Mouse (Mus musculus) kidney, adult 2 months (tissue): ENCODE measurements around the gene Slc22a17. TPM values are rescaled to one million over a fixed set of nuclear protein-coding genes. Genes with fewer than 3 reads are reported as not detected.
A peak's percentile ranks its signal among the peaks of the same experiment; 100 is the strongest.

Experiments
- DNase-seq: peaks from one replicate; pipeline ENCODE4 v3.0.0; 2021
- H3K27ac ChIP-seq: fragments of 200-500 bp; 2 replicates; pipeline ENCODE4 v1.5.1; 2012; ENCODE audit warnings: low read depth, low read length, control low read depth, inconsistent platforms; ENCODE audit not compliant: insufficient read depth
- H3K27me3 ChIP-seq: fragments of 200-500 bp; replicated peaks from 2 replicates; pipeline ENCODE4 v1.6.1; 2012; ENCODE audit warnings: mild to moderate bottlenecking, moderate library complexity, low read length, inconsistent platforms; ENCODE audit not compliant: control insufficient read depth, insufficient read depth
- H3K36me3 ChIP-seq: fragments of 200-500 bp; 2 replicates; pipeline ENCODE4 v1.6.1; 2012; ENCODE audit warnings: mild to moderate bottlenecking, moderate library complexity, low read length, inconsistent platforms; ENCODE audit not compliant: control insufficient read depth, insufficient read depth
- H3K4me1 ChIP-seq: fragments of 200-500 bp; 2 replicates; pipeline ENCODE4 v1.6.1; 2011; ENCODE audit warnings: low read length; ENCODE audit not compliant: control insufficient read depth, insufficient read depth
- H3K4me3 ChIP-seq: fragments of 200-500 bp; 2 replicates; pipeline ENCODE4 v1.5.1; 2011; ENCODE audit warnings: mild to moderate bottlenecking, low read depth, low read length, control low read depth; ENCODE audit not compliant: insufficient read depth
- CTCF ChIP-seq: fragments of 200-500 bp; conservative IDR thresholded peaks from 2 replicates; pipeline ENCODE4 v1.5.1; 2011; ENCODE audit warnings: low read depth, mild to moderate bottlenecking, control low read depth, low read length, moderate library complexity, mixed read lengths; ENCODE audit not compliant: insufficient read depth, insufficient read length
- POLR2A ChIP-seq: fragments of 200-500 bp; IDR thresholded peaks from one replicate; pipeline ENCODE4 v1.6.1; 2011; ENCODE audit warnings: low read depth, low read length, control low read depth
- WGBS: fragments of 180-500 bp; shearing (Covaris S2); methylation state at CpG from one replicate; pipeline ENCODE4 v1.1.7; 2018; 5-methylcytosine and 5-hydroxymethylcytosine counted together
- polyA plus RNA-seq: library from polyadenylated mRNA; depleted of rRNA; stranded (reverse); fragments of >200 nt; gene quantifications from 2 replicates; pipeline ENCODE4 v1.2.3, GENCODE M21; 2012; rRNA removed

Gene Slc22a17
- polyA plus RNA-seq, 1 experiment: 63.9 TPM

- Histone ChIP-seq H3K27me3 (no peaks in the 10 kb centered on the region), H3K4me1 (no peaks in the 10 kb centered on the region; the same call in 1 of the 2 replicates), H3K36me3 (no peaks in the 10 kb centered on the region), H3K4me3 (peak overlapping the region; percentile 84), H3K27ac (peak overlapping the region; percentile 68; the same call in 1 of the 2 replicates)
- DNase-seq: no peak
- 14% methylated on average over 21 of the region's 21 CpGs for WGBS
- TF ChIP-seq CTCF (no peak), POLR2A (no peak)
These were observed 48.5 kb downstream of the Slc22a17 start for GRCm38 (mm10) chr14:54864313-54865036.

- no peaks in the 10 kb centered on the region for H3K36me3 ChIP-seq
- no peaks in the 10 kb centered on the region; the same call in 1 of the 2 replicates for H3K4me1 ChIP-seq
- peak; percentile 25 for TF ChIP-seq POLR2A
- TF ChIP-seq CTCF: 0 out of 2 replicates have a peak, but pooled peaks have one; percentile 6
- DNase-seq: peak; percentile 97
- peak overlapping the region; percentile 83 for H3K27ac ChIP-seq
- no peaks in the 10 kb centered on the region for H3K27me3 ChIP-seq
- WGBS: under 1% methylated on average over 56 of the region's 56 CpGs
- peak overlapping the region; percentile 84 for H3K4me3 ChIP-seq
These were observed 49.2 kb downstream of the Slc22a17 start for GRCm38 (mm10) chr14:54863501-54864312.

GRCm38 (mm10) chr14:54860511-54860910, 52.4 kb downstream of the Slc22a17 start:
- 36% methylated on average over 2 of the region's 2 CpGs for WGBS
- H3K4me3 ChIP-seq: no peak overlapping the region
- no peak overlapping the region for H3K27ac ChIP-seq
- H3K36me3 ChIP-seq: no peaks in the 10 kb centered on the region
- DNase-seq: peak; percentile 72
- TF ChIP-seq CTCF (peak; percentile 83), POLR2A (no peak)
- no peaks in the 10 kb centered on the region; the same call in 1 of the 2 replicates for H3K4me1 ChIP-seq
- no peaks in the 10 kb centered on the region for H3K27me3 ChIP-seq

GRCm38 (mm10) chr14:54857891-54858290, 55.0 kb downstream of the Slc22a17 start:
- Histone ChIP-seq H3K27ac (no peak overlapping the region), H3K27me3 (no peaks in the 10 kb centered on the region), H3K4me3 (no peak overlapping the region), H3K36me3 (no peaks in the 10 kb centered on the region), H3K4me1 (no peaks in the 10 kb centered on the region; the same call in 1 of the 2 replicates)
- no peak for DNase-seq
- WGBS: 85% methylated on average over 9 of the region's 9 CpGs
- no peak for TF ChIP-seq POLR2A
- no peak for TF ChIP-seq CTCF

GRCm38 (mm10) chr14:54856703-54857102, 56.2 kb downstream of the Slc22a17 start:
- Histone ChIP-seq H3K27me3 (no peaks in the 10 kb centered on the region), H3K4me1 (no peaks in the 10 kb centered on the region; the same call in 1 of the 2 replicates), H3K36me3 (no peaks in the 10 kb centered on the region), H3K27ac (no peak overlapping the region), H3K4me3 (no peak overlapping the region)
- 83% methylated on average over 7 of the region's 7 CpGs for WGBS
- no peak for DNase-seq
- TF ChIP-seq CTCF (no peak), POLR2A (no peak)

Other genes starting within 250 kb of the Slc22a17 start
- gene 1700123O20Rik, start 226.9 kb downstream of the Slc22a17 start, polyA plus RNA-seq: 54.0 and 57.5 TPM in 2 replicates
- gene Acin1, start 226.2 kb downstream of the Slc22a17 start, polyA plus RNA-seq: 79.2 and 79.4 TPM in 2 replicates
- gene Gm29776, start 214.3 kb downstream of the Slc22a17 start, polyA plus RNA-seq: 0.16 and 0.20 TPM in 2 replicates
- gene Cebpe, start 201.0 kb downstream of the Slc22a17 start, polyA plus RNA-seq: 0.20 and 0.30 TPM in 2 replicates
- 333 and 352 TPM in 2 replicates for gene Slc7a8, start 131.2 kb downstream of the Slc22a17 start, polyA plus RNA-seq
- gene Rnf212b, start 99.0 kb downstream of the Slc22a17 start, polyA plus RNA-seq: 7.4 and 7.6 TPM in 2 replicates
- gene Homez, start 42.2 kb downstream of the Slc22a17 start, polyA plus RNA-seq: 9.2 and 9.6 TPM in 2 replicates
- 21.0 and 23.5 TPM in 2 replicates for gene Ppp1r3e, start 35.6 kb downstream of the Slc22a17 start, polyA plus RNA-seq
- gene Bcl2l2, start 29.8 kb downstream of the Slc22a17 start, polyA plus RNA-seq: 47.1 and 59.0 TPM in 2 replicates
- gene Gm20521, start 29.7 kb downstream of the Slc22a17 start, polyA plus RNA-seq: not detected in 2 replicates
- gene Pabpn1, start 20.6 kb downstream of the Slc22a17 start, polyA plus RNA-seq: 111 and 114 TPM in 2 replicates
- 1.8 and 2.8 TPM in 2 replicates for gene Efs, start 13.0 kb upstream of the Slc22a17 start, polyA plus RNA-seq
- not detected in 2 replicates for gene Il25, start 19.6 kb upstream of the Slc22a17 start, polyA plus RNA-seq
- gene Cmtm5, start 23.1 kb upstream of the Slc22a17 start, polyA plus RNA-seq: 0.59 and 0.79 TPM in 2 replicates
- gene Myh6, start 53.8 kb upstream of the Slc22a17 start, polyA plus RNA-seq: 0.75 and 1.5 TPM in 2 replicates
- not detected in 2 replicates for gene Gm17428, start 63.8 kb upstream of the Slc22a17 start, polyA plus RNA-seq
- 0.05 and 5.2 TPM in 2 replicates for gene Myh7, start 81.5 kb upstream of the Slc22a17 start, polyA plus RNA-seq
- 15.0 and 15.5 TPM in 2 replicates for gene Ngdn, start 102.3 kb upstream of the Slc22a17 start, polyA plus RNA-seq
- gene Zfhx2, start 179.2 kb upstream of the Slc22a17 start, polyA plus RNA-seq: 2.1 TPM in 2 replicates
- gene Thtpa, start 181.7 kb upstream of the Slc22a17 start, polyA plus RNA-seq: 12.1 and 13.8 TPM in 2 replicates
- 28.2 and 29.6 TPM in 2 replicates for gene Ap1g2, start 193.5 kb upstream of the Slc22a17 start, polyA plus RNA-seq
- 0.19 and 0.25 TPM in 2 replicates for gene Jph4, start 203.8 kb upstream of the Slc22a17 start, polyA plus RNA-seq